Mouse (Mus musculus) liver, embryonic 15.5 days (tissue): ENCODE results near the gene Pak2. TPM values are rescaled to one million over a fixed set of nuclear protein-coding genes. Genes with fewer than 3 reads are reported as not detected.
"Not testable (repeated sequence)": the region's sequence is repeated elsewhere in the genome, so short reads cannot be mapped to it uniquely, and the experiment has no call there.

Experiments
- ATAC-seq: fragments of 200-750 bp; cut with Nextera tagmentation; 2 replicates; pipeline ENCODE4 v1.8.0; 2017; ENCODE audit warnings: moderate number of reproducible peaks, mild to moderate bottlenecking, moderate library complexity; ENCODE audit not compliant: insufficient read depth
- H3K27ac ChIP-seq: fragments of 300-500 bp; sonication (generic); replicated peaks from 2 replicates; pipeline ENCODE4 v1.5.1; 2015; ENCODE audit warnings: mild to moderate bottlenecking, inconsistent platforms
- H3K27me3 ChIP-seq: fragments of 300-500 bp; sonication (generic); 2 replicates; pipeline ENCODE4 v1.6.1; 2015; ENCODE audit warnings: mild to moderate bottlenecking, inconsistent platforms
- H3K36me3 ChIP-seq: fragments of 300-500 bp; sonication (generic); replicated peaks from 2 replicates; pipeline ENCODE4 v1.6.1; 2015; ENCODE audit warnings: moderate library complexity, mild to moderate bottlenecking, inconsistent platforms
- H3K4me1 ChIP-seq: fragments of 300-500 bp; sonication (generic); replicated peaks from 2 replicates; pipeline ENCODE4 v1.6.1; 2015; ENCODE audit warnings: inconsistent platforms
- H3K4me2 ChIP-seq: fragments of 300-500 bp; sonication (generic); 2 replicates; pipeline ENCODE4 v1.6.1; 2015; ENCODE audit warnings: moderate library complexity, mild to moderate bottlenecking, inconsistent platforms
- H3K4me3 ChIP-seq: fragments of 300-500 bp; sonication (generic); replicated peaks from 2 replicates; pipeline ENCODE4 v1.5.1; 2015; ENCODE audit warnings: mild to moderate bottlenecking, inconsistent platforms
- H3K9ac ChIP-seq: fragments of 300-500 bp; sonication (generic); 2 replicates; pipeline ENCODE4 v1.6.1; 2015; ENCODE audit warnings: moderate library complexity, mild to moderate bottlenecking, inconsistent platforms
- H3K9me3 ChIP-seq: fragments of 300-500 bp; sonication (generic); replicated peaks from 2 replicates; pipeline ENCODE4 v1.6.1; 2016; ENCODE audit warnings: inconsistent platforms
- WGBS: fragments of 180-500 bp; shearing (Covaris S2); methylation state at CpG from one replicate; pipeline ENCODE4 v1.1.7; 2015; ENCODE audit warnings: mixed read lengths; ENCODE audit not compliant: insufficient replicate concordance; 5-methylcytosine and 5-hydroxymethylcytosine counted together
- polyA plus RNA-seq: library from polyadenylated mRNA; unstranded; fragments of >200 nt; fragmentation: Nextera tagmentation; extraction: Ambion mirVana; gene quantifications from 2 replicates; pipeline ENCODE4 v1.2.1, GENCODE M21; 2015

Pak2 gene
- polyA plus RNA-seq, 1 experiment from 2014 or later, result 9.5 TPM

- 77% methylated on average over 7 of the region's 7 CpGs for WGBS
- ATAC-seq, result no peak
- no peaks in the 10 kb centered on the region for H3K9me3 ChIP-seq
- H3K4me1 ChIP-seq, result peaks cover 8% of the 10 kb centered on the region; the same call in 1 of the 2 replicates
- no peak overlapping the region for H3K4me2 ChIP-seq
- H3K9ac ChIP-seq, result no peak overlapping the region
- no peak overlapping the region for H3K27ac ChIP-seq
- H3K4me3 ChIP-seq, result no peak overlapping the region
- peaks cover 28% of the 10 kb centered on the region for H3K36me3 ChIP-seq
- no peaks in the 10 kb centered on the region for H3K27me3 ChIP-seq
These were observed 12.3 kb upstream of the Pak2 start for GRCm38 (mm10) chr16:32091466-32091865.

- H3K36me3 ChIP-seq, result peaks cover 34% of the 10 kb centered on the region
- H3K4me1 ChIP-seq, result peaks cover 8% of the 10 kb centered on the region; the same call in 1 of the 2 replicates
- H3K9me3 ChIP-seq, result no peaks in the 10 kb centered on the region
- H3K27me3 ChIP-seq, result no peaks in the 10 kb centered on the region
- no peak overlapping the region for H3K4me2 ChIP-seq
- no peak for ATAC-seq
- no peak overlapping the region for H3K4me3 ChIP-seq
- no peak overlapping the region for H3K9ac ChIP-seq
- 42% methylated on average over 17 of the region's 17 CpGs for WGBS
- no peak overlapping the region for H3K27ac ChIP-seq
These were observed 8.7 kb upstream of the Pak2 start for GRCm38 (mm10) chr16:32087629-32088443.

GRCm38 (mm10) chr16:32078408-32078990 lies 643 bp downstream of the Pak2 start:
- Histone ChIP-seq H3K9me3 (no peaks in the 10 kb centered on the region), H3K4me2 (peak overlapping the region; percentile 88), H3K4me1 (peaks cover 34% of the 10 kb centered on the region), H3K4me3 (peak overlapping the region; percentile 95), H3K27me3 (no peaks in the 10 kb centered on the region), H3K27ac (peak overlapping the region; percentile 98), H3K36me3 (no peaks in the 10 kb centered on the region), H3K9ac (peak overlapping the region; percentile 93)
- 0% methylated on average over 26 of the region's 30 CpGs for WGBS
- ATAC-seq, result no peak

GRCm38 (mm10) chr16:32077648-32078407 lies 1.3 kb downstream of the Pak2 start:
- peak overlapping the region; percentile 98 for H3K27ac ChIP-seq
- ATAC-seq, result no peak

GRCm38 (mm10) chr16:32076406-32076805 lies 2.7 kb downstream of the Pak2 start:
- no peak for ATAC-seq
- Histone ChIP-seq H3K4me1 (peaks cover 43% of the 10 kb centered on the region), H3K27me3 (no peaks in the 10 kb centered on the region), H3K9me3 (no peaks in the 10 kb centered on the region), H3K36me3 (no peaks in the 10 kb centered on the region), H3K27ac (no peak overlapping the region), H3K9ac (no peak overlapping the region), H3K4me2 (no peak overlapping the region), H3K4me3 (no peak overlapping the region)
- 70% methylated on average over 3 of the region's 3 CpGs for WGBS

More at GRCm38 (mm10) chr16:32077648-32078407, 1.3 kb downstream of the Pak2 start:
- peak overlapping the region; percentile 93 for H3K9ac ChIP-seq
- H3K27me3 ChIP-seq, result no peaks in the 10 kb centered on the region
- no peaks in the 10 kb centered on the region for H3K9me3 ChIP-seq
- H3K4me2 ChIP-seq, result peak overlapping the region; percentile 88
- 4% methylated on average over 13 of the region's 13 CpGs for WGBS
- H3K4me1 ChIP-seq, result peaks cover 34% of the 10 kb centered on the region
- H3K36me3 ChIP-seq, result no peaks in the 10 kb centered on the region
- peak overlapping the region; percentile 95 for H3K4me3 ChIP-seq

GRCm38 (mm10) chr16:32075762-32076161 lies 3.4 kb downstream of the Pak2 start:
- Histone ChIP-seq H3K36me3 (no peaks in the 10 kb centered on the region), H3K4me3 (no peak overlapping the region), H3K9me3 (no peaks in the 10 kb centered on the region), H3K27ac (no peak overlapping the region; the same call in 1 of the 2 replicates), H3K27me3 (no peaks in the 10 kb centered on the region), H3K9ac (no peak overlapping the region), H3K4me1 (peaks cover 43% of the 10 kb centered on the region), H3K4me2 (no peak overlapping the region)
- no peak for ATAC-seq
- 13% methylated on average over 1 of the region's 1 CpGs for WGBS

GRCm38 (mm10) chr16:32070070-32070469 lies 9.1 kb downstream of the Pak2 start:
- ATAC-seq, H3K4me2 ChIP-seq, H3K9ac ChIP-seq, H3K27me3 ChIP-seq, H3K9me3 ChIP-seq, H3K27ac ChIP-seq, H3K4me3 ChIP-seq, H3K36me3 ChIP-seq: not testable (repeated sequence)
- 43% methylated on average over 4 of the region's 4 CpGs for WGBS
- peaks cover 40% of the 10 kb centered on the region for H3K4me1 ChIP-seq

- ATAC-seq, result no peak
These were observed 10.5 kb downstream of the Pak2 start for GRCm38 (mm10) chr16:32068389-32069300.

GRCm38 (mm10) chr16:32066899-32067298 lies 12.2 kb downstream of the Pak2 start:
- Histone ChIP-seq H3K27me3 (no peaks in the 10 kb centered on the region), H3K9ac (no peak overlapping the region), H3K4me2 (no peak overlapping the region), H3K4me3 (no peak overlapping the region), H3K4me1 (peaks cover 50% of the 10 kb centered on the region), H3K36me3 (no peaks in the 10 kb centered on the region), H3K27ac (no peak overlapping the region), H3K9me3 (no peaks in the 10 kb centered on the region)
- 82% methylated on average over 1 of the region's 1 CpGs for WGBS
- ATAC-seq, result no peak

More at GRCm38 (mm10) chr16:32068389-32069300, 10.5 kb downstream of the Pak2 start:
- Histone ChIP-seq H3K9ac (no peak overlapping the region), H3K27ac (no peak overlapping the region), H3K4me2 (no peak overlapping the region), H3K36me3 (no peaks in the 10 kb centered on the region), H3K4me1 (peaks cover 41% of the 10 kb centered on the region), H3K27me3 (no peaks in the 10 kb centered on the region), H3K9me3 (no peaks in the 10 kb centered on the region), H3K4me3 (no peak overlapping the region)
- 60% methylated on average over 12 of the region's 12 CpGs for WGBS

- ATAC-seq, result no peak
- no peaks in the 10 kb centered on the region for H3K27me3 ChIP-seq
- H3K9me3 ChIP-seq, result no peaks in the 10 kb centered on the region
- H3K36me3 ChIP-seq, result no peaks in the 10 kb centered on the region
- H3K9ac ChIP-seq, result no peak overlapping the region
- H3K4me2 ChIP-seq, result no peak overlapping the region
- no peak overlapping the region for H3K4me3 ChIP-seq
- no peak overlapping the region for H3K27ac ChIP-seq
- H3K4me1 ChIP-seq, result peaks cover 51% of the 10 kb centered on the region
- WGBS, result 49% methylated on average over 7 of the region's 7 CpGs
These were observed 15.2 kb downstream of the Pak2 start for GRCm38 (mm10) chr16:32063900-32064299.
